22 mouse cellular contexts compared by ENCODE assay signal in the genomic region with DNA sequence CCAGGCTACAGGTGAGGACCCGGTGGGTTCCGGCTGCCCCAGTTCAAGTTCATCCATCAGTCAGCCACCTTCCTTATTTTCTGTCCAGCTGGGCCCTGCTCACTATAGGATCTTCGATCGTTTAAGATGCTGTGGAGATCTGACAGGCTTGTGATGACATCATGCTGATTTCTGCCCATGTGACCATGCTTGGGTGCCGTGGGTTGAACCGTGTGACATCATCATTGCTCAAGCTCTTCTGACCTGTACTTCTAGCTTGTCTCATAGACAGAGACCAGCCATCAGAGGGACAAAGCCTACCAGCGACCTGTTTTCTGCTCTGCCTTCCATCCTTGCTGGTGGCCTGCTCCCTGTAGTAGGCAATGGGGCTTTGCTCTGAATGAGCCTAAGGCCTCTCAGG.
DNase-seq lines count a peak whose midpoint lies in the region; ATAC-seq and TF ChIP-seq lines count a peak whose summit lies in the region.
"Had no signal": no experiment of that assay in that cellular context is flagged by ENCODE, and none has a peak within 500 bp of the region (broad histone marks: within the 10 kb centered on the region; RNA-seq: fewer than 3 reads in every experiment).

No protein-coding gene starts in this region.

- WGBS in heart, embryonic 12.5 days, result 68% methylated on average over 7 of the region's 7 CpGs
- 76% methylated on average over 7 of the region's 7 CpGs for WGBS in intestine, postnatal 0 days
- 82% methylated on average over 7 of the region's 7 CpGs for WGBS in intestine, embryonic 16.5 days

- H3K9ac ChIP-seq in heart, embryonic 12.5 days, result no peak overlapping the region
- H3K9ac ChIP-seq in intestine, postnatal 0 days (ENCODE audit: low read depth, low read length), result no peak overlapping the region
- H3K9ac ChIP-seq in intestine, embryonic 16.5 days (ENCODE audit: low read depth, low read length), result no peak overlapping the region
- H3K9ac ChIP-seq: embryonic facial prominence, embryonic 13.5 days; hindbrain, embryonic 14.5 days; intestine, embryonic 15.5 days; liver, embryonic 15.5 days; neural tube, embryonic 13.5 days had no signal

- peaks cover 70% of the 10 kb centered on the region for H3K79me2 ChIP-seq in myocyte (ENCODE audit: control insufficient read depth, insufficient read depth)

- TF ChIP-seq POLR2A in myocyte (IDR thresholded peaks at IDR 0.05; ENCODE audit: insufficient read length, low read depth), result no peak

- TF ChIP-seq CTCF in intestine, postnatal 0 days (IDR thresholded peaks at IDR 0.05; ENCODE audit: low read depth), result no peak

- no peak overlapping the region for H3ac ChIP-seq in myocyte (ENCODE audit: control insufficient read depth, insufficient read length)

- H3K36me3 ChIP-seq in heart, embryonic 12.5 days, result no peaks in the 10 kb centered on the region
- H3K36me3 ChIP-seq in intestine, postnatal 0 days (ENCODE audit: control insufficient read depth, insufficient read depth), result peaks cover 6% of the 10 kb centered on the region; the same call in 1 of the 2 replicates
- peaks cover 3% of the 10 kb centered on the region; the same call in 1 of the 2 replicates for H3K36me3 ChIP-seq in intestine, embryonic 16.5 days (ENCODE audit: control insufficient read depth, insufficient read depth, low read length)
- H3K36me3 ChIP-seq in myocyte (ENCODE audit: control insufficient read depth, insufficient read depth), result peaks cover 5% of the 10 kb centered on the region
- H3K36me3 ChIP-seq: G1E; liver, embryonic 15.5 days had no signal

- H3K4me2 ChIP-seq in heart, embryonic 12.5 days, result peak overlapping the region; percentile 42
- no peak overlapping the region for H3K4me2 ChIP-seq in intestine, postnatal 0 days (replicated peaks; ENCODE audit: low read depth)
- H3K4me2 ChIP-seq in intestine, embryonic 16.5 days (ENCODE audit: low read depth, low read length), result no peak overlapping the region
- peak overlapping the region; percentile 40 for H3K4me2 ChIP-seq in myocyte (ENCODE audit: low read depth)
- H3K4me2 ChIP-seq: embryonic facial prominence, embryonic 13.5 days; hindbrain, embryonic 14.5 days; intestine, embryonic 15.5 days; liver, embryonic 15.5 days; midbrain, embryonic 11.5 days; neural tube, embryonic 13.5 days had no signal

- no peak for DNase-seq in heart, adult 11 months
- peak; percentile 59 for DNase-seq in MN1 (ENCODE audit: low spot score)
- no peak for DNase-seq in cerebellum, adult 9-10 months
- DNase-seq: adrenal gland, postnatal 36 days; cerebellum, adult 11-12 months; cerebellum, postnatal 36 days; layer of hippocampus, postnatal 36 days; thymus, postnatal 25 days had no signal

- no peaks in the 10 kb centered on the region for H3K27me3 ChIP-seq in heart, embryonic 12.5 days (replicated peaks)
- no peaks in the 10 kb centered on the region for H3K27me3 ChIP-seq in intestine, postnatal 0 days (replicated peaks; ENCODE audit: control insufficient read depth, insufficient read depth, low read length)
- H3K27me3 ChIP-seq in intestine, embryonic 16.5 days (replicated peaks; ENCODE audit: control insufficient read depth, insufficient read depth, low read length), result no peaks in the 10 kb centered on the region
- H3K27me3 ChIP-seq in myocyte (ENCODE audit: control insufficient read depth, insufficient read depth, insufficient read length), result no peaks in the 10 kb centered on the region
- H3K27me3 ChIP-seq: embryonic facial prominence, embryonic 13.5 days; intestine, embryonic 15.5 days; liver, embryonic 15.5 days; neural tube, embryonic 13.5 days had no signal

- H3K27ac ChIP-seq in heart, embryonic 12.5 days (ENCODE audit: poor library complexity, severe bottlenecking), result peak overlapping the region; percentile 56; the same call in 1 of the 2 replicates
- no peak overlapping the region for H3K27ac ChIP-seq in intestine, postnatal 0 days (ENCODE audit: low read depth, low read length)
- no peak overlapping the region for H3K27ac ChIP-seq in intestine, embryonic 16.5 days (ENCODE audit: low read length)
- H3K27ac ChIP-seq: embryonic facial prominence, embryonic 13.5 days; hindbrain, embryonic 14.5 days; intestine, embryonic 15.5 days; kidney, postnatal 0 days; liver, embryonic 15.5 days had no signal

- H3K4me1 ChIP-seq in heart, embryonic 12.5 days (replicated peaks), result peaks cover 64% of the 10 kb centered on the region
- no peaks in the 10 kb centered on the region for H3K4me1 ChIP-seq in intestine, postnatal 0 days (replicated peaks; ENCODE audit: control insufficient read depth, insufficient read depth, low read length)
- H3K4me1 ChIP-seq in intestine, embryonic 16.5 days (ENCODE audit: control insufficient read depth, insufficient read depth, low read length), result peaks cover 9% of the 10 kb centered on the region; the same call in 1 of the 2 replicates

- H3K9me3 ChIP-seq in heart, embryonic 12.5 days (replicated peaks), result no peaks in the 10 kb centered on the region
- H3K9me3 ChIP-seq in intestine, postnatal 0 days (ENCODE audit: control insufficient read depth), result no peaks in the 10 kb centered on the region
- no peaks in the 10 kb centered on the region for H3K9me3 ChIP-seq in intestine, embryonic 16.5 days (ENCODE audit: control insufficient read depth, low read length)
- H3K9me3 ChIP-seq: embryonic facial prominence, embryonic 13.5 days; intestine, embryonic 15.5 days; liver, embryonic 15.5 days; neural tube, embryonic 13.5 days had no signal

- H3K4me3 ChIP-seq in heart, embryonic 12.5 days, result no peak overlapping the region
- H3K4me3 ChIP-seq in intestine, postnatal 0 days (ENCODE audit: low read depth, low read length), result no peak overlapping the region
- no peak overlapping the region for H3K4me3 ChIP-seq in intestine, embryonic 16.5 days (ENCODE audit: low read length)
- no peak overlapping the region for H3K4me3 ChIP-seq in myocyte
- H3K4me3 ChIP-seq: embryonic facial prominence, embryonic 13.5 days; intestine, embryonic 15.5 days; liver, embryonic 15.5 days; neural tube, embryonic 13.5 days had no signal

- ATAC-seq in heart, embryonic 12.5 days (ENCODE audit: insufficient number of reproducible peaks, low FRiP score), result no peak
- peak; percentile 6; the same call in 1 of the 2 replicates for ATAC-seq in intestine, postnatal 0 days
- no peak for ATAC-seq in intestine, embryonic 16.5 days
- ATAC-seq: forebrain, embryonic 16.5 days; intestine, embryonic 15.5 days; lung, postnatal 0 days had no signal

TF ChIP-seq in myocyte, 11 proteins besides CTCF, POLR2A, EP300 and RAD21:
- no peak for TF ChIP-seq CEBPB (IDR thresholded peaks at IDR 0.05; ENCODE audit: insufficient read depth, poor library complexity, severe bottlenecking)
- no peak for TF ChIP-seq MYOD1 (IDR thresholded peaks at IDR 0.05; ENCODE audit: control insufficient read depth in 1 of 3, insufficient read length in 2 of 3, low read depth in 2 of 3)
- peak; percentile 80 for TF ChIP-seq USF1 (IDR thresholded peaks at IDR 0.05; ENCODE audit: low read depth)
- no peak for TF ChIP-seq E2F4 (IDR thresholded peaks at IDR 0.05; ENCODE audit: insufficient read depth)
TF ChIP-seq in myocyte: peak in this region for 1.

Comparison
In these comparisons a context has a peak if more than half of its experiments do, and no peak if none do; other contexts are left out.
1. H3K4me2 ChIP-seq: peak in heart, embryonic 12.5 days (single experiment) and myocyte (single experiment); none in intestine, postnatal 0 days (single experiment) and intestine, embryonic 16.5 days (single experiment).